Mouse (Mus musculus) spleen, postnatal 10 days (tissue): ENCODE measurements around the gene Rrp9.

Source experiments
- DNase-seq, 2 experiments: peaks; one replicate each; pipeline ENCODE4 v3.0.0; 2021 to 2022; ENCODE audit warnings: low spot score in 2 of 2

Rrp9 gene

GRCm38 (mm10) chr9:106513566-106513965 lies 37.8 kb downstream of the Rrp9 start:
- DNase-seq, result no peak

- no peak for DNase-seq
Measured at GRCm38 (mm10) chr9:106514273-106514672, 38.5 kb downstream of the Rrp9 start, which contains the start of gene Iqcf5. Gene Iqcf5 (plus strand): TSS chr9:106514573.

- DNase-seq, result no peak
Measured at GRCm38 (mm10) chr9:106519433-106519832, 43.7 kb downstream of the Rrp9 start.

GRCm38 (mm10) chr9:106519909-106520308 lies 44.1 kb downstream of the Rrp9 start:
- no peak for DNase-seq

GRCm38 (mm10) chr9:106531833-106532232 lies 56.1 kb downstream of the Rrp9 start:
- DNase-seq, result peak in 1 of 2 experiments; percentile 20

- no peak for DNase-seq
Measured at GRCm38 (mm10) chr9:106534296-106534695, 58.5 kb downstream of the Rrp9 start.

GRCm38 (mm10) chr9:106534975-106535374 lies 59.2 kb downstream of the Rrp9 start:
- DNase-seq, result no peak
